In genomic region chr1:105079437-105079836, GRCm38 (mm10) we compare ENCODE assay signal across 26 mouse cellular contexts.
"Had no signal": no experiment of that assay in that cellular context is flagged by ENCODE, and none has a peak within 500 bp of the region (broad histone marks: within the 10 kb centered on the region; RNA-seq: fewer than 3 reads in every experiment).

No protein-coding gene starts in this region.

- DNase-seq: gastrocnemius, adult 2 months; gastrocnemius, postnatal 10 days; gastrocnemius, postnatal 25 days; heart, adult 2 months; heart, postnatal 4 days; kidney, adult 11 months; kidney, adult 2 months; kidney, adult 9 months; kidney, postnatal 14 days; kidney, postnatal 36 days; layer of hippocampus, adult 9-11 months; layer of hippocampus, postnatal 36 days; left cerebral cortex, postnatal 4 days had no signal

- H3K4me3 ChIP-seq: gastrocnemius, adult 2 months; heart, adult 2 months; heart, embryonic 13.5 days; heart, embryonic 15.5 days; hindbrain, embryonic 10.5 days; hindbrain, embryonic 12.5 days; kidney, embryonic 15.5 days; limb, embryonic 13.5 days; limb, embryonic 15.5 days; liver, embryonic 12.5 days had no signal

- ATAC-seq: hindbrain, embryonic 16.5 days; liver, embryonic 12.5 days had no signal

- H3K4me2 ChIP-seq: heart, embryonic 11.5 days; heart, embryonic 13.5 days; heart, embryonic 15.5 days; hindbrain, embryonic 12.5 days; hindbrain, embryonic 14.5 days; kidney, embryonic 15.5 days; limb, embryonic 13.5 days; limb, embryonic 15.5 days; liver, embryonic 12.5 days had no signal

- H3K9ac ChIP-seq: heart, embryonic 13.5 days; heart, embryonic 15.5 days; hindbrain, embryonic 12.5 days; hindbrain, embryonic 14.5 days; kidney, embryonic 15.5 days; limb, embryonic 13.5 days; limb, embryonic 15.5 days; liver, embryonic 12.5 days; liver, embryonic 14.5 days had no signal

- H3K27me3 ChIP-seq: heart, embryonic 13.5 days; heart, embryonic 15.5 days; hindbrain, embryonic 12.5 days; kidney, embryonic 15.5 days; limb, embryonic 13.5 days; limb, embryonic 15.5 days; liver, embryonic 12.5 days had no signal

- H3K36me3 ChIP-seq: heart, embryonic 13.5 days; heart, embryonic 15.5 days; hindbrain, embryonic 10.5 days; hindbrain, embryonic 12.5 days; kidney, embryonic 15.5 days; limb, embryonic 13.5 days; limb, embryonic 15.5 days; liver, embryonic 12.5 days had no signal

- H3K27ac ChIP-seq: gastrocnemius, adult 2 months; heart, adult 2 months; heart, embryonic 13.5 days; heart, embryonic 15.5 days; hindbrain, embryonic 10.5 days; hindbrain, embryonic 12.5 days; hindbrain, embryonic 14.5 days; kidney, embryonic 15.5 days; kidney, postnatal 0 days; limb, embryonic 13.5 days; limb, embryonic 15.5 days; liver, embryonic 12.5 days; liver, embryonic 14.5 days had no signal

- H3K9me3 ChIP-seq: heart, embryonic 13.5 days; heart, embryonic 15.5 days; hindbrain, embryonic 10.5 days; hindbrain, embryonic 12.5 days; kidney, embryonic 15.5 days; limb, embryonic 13.5 days; limb, embryonic 15.5 days; liver, embryonic 12.5 days had no signal

- H3K4me1 ChIP-seq: heart, embryonic 13.5 days; heart, embryonic 15.5 days; hindbrain, embryonic 10.5 days; hindbrain, embryonic 12.5 days; limb, embryonic 13.5 days; liver, embryonic 12.5 days had no signal
